Mouse (Mus musculus): Measurements from ENCODE around the gene Rbbp6.
A peak's percentile ranks its signal among the peaks of the same experiment; 100 is the strongest.

Gene Rbbp6

DNA sequence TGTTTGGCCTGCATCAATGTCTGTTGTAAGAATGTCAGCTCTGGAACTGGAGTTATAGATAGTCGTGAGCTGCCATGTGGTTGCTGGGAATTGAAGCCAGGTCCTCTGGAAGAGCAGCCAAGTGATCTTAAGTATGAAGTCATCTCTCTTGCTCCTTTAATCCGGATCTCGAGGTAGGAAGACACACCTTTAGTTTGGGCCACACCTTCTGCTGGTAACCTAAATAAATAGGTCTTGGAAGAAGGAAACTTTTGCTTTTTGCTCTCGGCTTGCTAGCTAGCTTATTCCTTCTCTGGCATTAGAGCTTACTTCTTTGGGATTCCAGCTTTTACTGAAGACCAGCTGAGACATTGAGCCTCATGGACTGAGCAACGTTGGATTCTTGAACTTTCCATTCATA lies at the start of gene Rbbp6:
TSS of gene Rbbp6 (plus strand) at position 301 of the 400 bp plus-strand sequence.
- DNase-seq (ENCODE audit: low read depth, low spot score), result no peak

DNA sequence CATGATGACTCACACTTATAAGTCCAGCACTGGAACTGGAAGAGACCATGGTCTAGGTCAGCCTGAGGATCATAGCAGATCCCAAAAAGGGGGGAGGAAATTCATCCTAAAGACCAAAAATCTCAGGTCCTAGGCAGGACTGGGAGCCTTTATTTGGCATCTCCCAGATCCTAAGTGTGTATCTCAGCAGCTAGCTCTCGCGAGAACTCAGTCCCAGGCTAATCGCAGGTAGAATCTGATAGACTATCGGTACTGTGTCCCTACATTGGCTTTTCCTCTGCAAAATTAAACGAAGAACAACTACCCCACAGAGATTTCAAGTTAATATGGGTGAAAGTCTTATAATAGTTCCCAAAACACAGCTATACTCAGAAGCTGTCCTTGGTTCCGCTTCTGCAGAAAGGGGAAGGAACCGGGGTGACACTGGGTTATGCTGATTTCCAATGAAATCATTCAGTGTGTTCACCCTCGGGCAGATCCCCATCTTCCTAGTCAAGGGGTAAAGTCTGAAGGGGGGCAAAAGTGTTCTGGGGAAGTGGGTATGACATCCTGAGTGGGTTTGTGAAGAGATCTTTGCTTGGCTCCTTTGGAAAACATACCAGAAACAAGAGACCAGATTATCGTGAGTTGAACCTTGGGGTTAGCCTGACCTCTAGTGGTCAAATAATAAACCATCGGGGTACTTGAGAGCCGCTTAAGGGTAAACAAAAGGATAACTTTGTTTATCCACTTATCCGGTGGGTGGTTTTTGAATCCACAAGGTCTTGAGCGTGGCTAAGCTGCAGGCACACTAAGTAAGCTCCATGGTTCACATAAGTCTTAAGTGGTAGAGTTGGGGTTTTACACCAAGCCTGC lies 45.5 kb upstream of the Rbbp6 start:
- DNase-seq (ENCODE audit: low read depth, low spot score), result peak; percentile 83

DNA sequence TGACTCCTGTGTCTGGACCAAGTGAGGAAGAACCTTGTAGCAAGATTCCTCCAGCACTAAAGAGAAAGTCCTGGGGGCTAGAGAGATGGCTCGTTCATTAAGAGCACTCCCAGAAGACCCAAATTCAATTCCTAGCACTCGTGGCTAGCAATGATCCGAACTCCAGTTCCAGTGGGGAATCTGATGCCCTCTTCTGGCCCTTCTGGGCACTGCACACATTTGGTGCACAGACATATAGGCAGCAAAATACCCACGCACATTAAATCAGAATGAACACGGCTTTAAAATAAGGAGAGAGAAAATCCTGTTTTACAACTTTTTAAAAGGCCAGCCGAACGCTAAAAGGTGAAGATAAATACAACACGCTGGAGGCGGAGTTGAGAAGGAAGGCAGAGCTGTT lies 43.9 kb upstream of the Rbbp6 start:
- DNase-seq (ENCODE audit: low read depth, low spot score), result no peak

DNA sequence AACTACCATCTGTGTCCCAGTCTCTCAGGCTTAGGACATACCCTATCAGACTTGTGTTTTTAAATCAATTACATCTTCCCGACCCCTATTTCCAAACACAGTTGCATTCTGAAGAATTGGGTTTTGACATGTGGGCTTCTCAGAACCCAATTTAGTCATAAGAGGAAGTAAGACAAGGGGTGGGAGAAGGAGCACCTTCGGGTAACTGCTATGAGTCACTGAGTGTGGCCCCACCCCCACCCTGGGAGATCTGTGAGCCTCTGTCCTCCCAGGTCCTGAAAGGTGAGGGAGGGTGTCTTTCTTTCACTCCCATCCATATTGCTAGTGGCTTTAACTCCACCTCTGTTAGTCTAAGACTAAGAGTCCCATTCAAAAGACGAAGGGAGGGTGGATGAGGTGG lies 41.2 kb upstream of the Rbbp6 start:
- DNase-seq (ENCODE audit: low read depth, low spot score), result no peak

DNA sequence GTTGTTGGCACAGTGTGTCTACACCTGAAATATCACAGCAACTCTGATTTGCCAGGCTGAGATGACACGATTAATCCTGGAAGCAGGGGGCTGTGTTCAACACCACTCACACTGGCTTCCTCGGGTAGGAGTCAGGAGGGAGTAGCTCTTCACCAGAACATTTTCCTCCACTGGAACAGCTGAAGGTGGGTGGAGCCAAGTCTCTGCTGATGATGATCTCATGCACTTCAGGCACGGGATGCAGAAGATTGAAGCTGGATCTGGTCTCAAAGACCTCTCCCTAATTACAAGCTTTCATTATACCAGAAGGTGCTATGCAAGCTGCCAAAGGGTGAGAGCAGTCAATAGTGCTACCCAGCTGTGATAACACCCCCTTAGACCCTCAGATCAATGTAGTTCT lies 35.0 kb upstream of the Rbbp6 start:
- no peak for DNase-seq (ENCODE audit: low read depth, low spot score)

DNA sequence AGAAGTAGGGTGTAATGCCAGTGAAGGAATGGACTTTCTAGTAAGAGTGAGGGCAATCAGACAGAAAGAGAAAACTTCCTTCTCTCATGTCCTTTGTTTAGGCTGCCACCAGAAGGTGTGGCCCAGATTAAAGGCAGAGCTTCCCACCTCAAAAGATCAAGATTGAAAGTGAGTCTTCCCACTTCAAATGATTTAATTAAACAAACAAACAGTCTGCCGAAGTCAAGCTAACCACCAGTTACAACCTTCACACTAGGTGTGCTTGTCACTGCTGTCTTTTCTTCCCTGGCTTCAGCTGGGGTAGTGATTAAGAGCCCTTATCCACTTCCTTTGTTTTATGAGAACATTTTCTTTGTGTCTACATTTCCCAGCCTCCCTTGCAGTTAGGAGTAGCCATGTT lies 33.3 kb upstream of the Rbbp6 start:
- DNase-seq (ENCODE audit: low read depth, low spot score), result no peak

DNA sequence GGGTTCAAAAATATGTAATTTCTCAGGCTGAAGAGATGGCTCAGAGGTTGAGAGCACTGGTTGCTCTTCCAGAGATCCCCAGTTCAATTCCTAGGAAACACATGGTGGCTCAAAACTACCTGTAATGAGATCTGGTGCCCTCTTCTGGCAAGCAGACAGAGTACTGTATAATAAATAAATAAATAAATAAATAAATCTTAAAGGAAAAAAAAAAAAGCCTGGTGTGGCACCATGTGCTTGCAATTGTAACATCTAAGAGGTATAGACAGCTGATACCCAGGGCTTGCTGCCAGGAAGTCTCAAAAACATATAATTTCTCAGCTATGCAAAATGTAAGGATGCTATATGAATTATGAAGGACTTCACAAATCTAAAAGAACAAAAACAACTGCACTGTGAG lies 28.9 kb upstream of the Rbbp6 start:
- DNase-seq (ENCODE audit: low read depth, low spot score), result no peak

DNA sequence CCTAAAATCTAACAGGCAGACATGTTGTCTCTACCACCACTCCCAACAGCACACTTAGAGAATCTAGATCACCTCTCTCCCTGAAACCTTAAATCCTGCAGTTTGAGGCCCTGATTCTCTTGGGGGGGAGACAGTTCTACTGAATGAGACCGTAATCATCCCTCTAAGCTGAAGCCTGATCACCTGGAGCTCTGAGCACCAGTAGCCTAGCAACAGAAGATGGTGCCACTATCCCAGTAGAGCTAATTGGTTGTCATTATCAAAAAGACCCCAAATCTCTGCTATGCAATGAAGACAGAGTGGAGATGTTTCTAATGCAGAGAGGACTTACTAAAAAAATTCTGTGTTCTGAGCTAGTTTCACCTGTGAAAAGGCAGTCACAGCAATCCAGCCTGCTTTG lies 27.3 kb upstream of the Rbbp6 start:
- DNase-seq (ENCODE audit: low read depth, low spot score), result no peak

DNA sequence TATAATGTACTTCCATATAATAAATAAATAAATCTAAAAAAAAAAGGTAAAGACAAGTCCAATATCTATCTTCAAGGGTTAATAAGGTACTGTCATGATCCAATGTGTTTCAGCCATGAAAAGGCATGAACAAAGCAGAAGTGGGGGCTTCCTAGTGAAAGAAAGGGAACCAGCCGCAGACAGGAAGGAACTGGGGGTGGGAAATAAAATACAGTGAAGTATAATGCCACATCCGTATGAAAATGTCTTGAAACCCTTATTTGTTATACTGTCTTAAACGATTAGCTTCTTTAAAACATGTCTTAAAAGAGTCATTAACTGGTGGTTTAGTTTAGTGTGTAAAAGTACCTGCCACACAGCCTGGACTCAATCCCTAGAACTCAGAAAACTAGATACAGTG lies 26.3 kb upstream of the Rbbp6 start:
- DNase-seq (ENCODE audit: low read depth, low spot score), result no peak

DNA sequence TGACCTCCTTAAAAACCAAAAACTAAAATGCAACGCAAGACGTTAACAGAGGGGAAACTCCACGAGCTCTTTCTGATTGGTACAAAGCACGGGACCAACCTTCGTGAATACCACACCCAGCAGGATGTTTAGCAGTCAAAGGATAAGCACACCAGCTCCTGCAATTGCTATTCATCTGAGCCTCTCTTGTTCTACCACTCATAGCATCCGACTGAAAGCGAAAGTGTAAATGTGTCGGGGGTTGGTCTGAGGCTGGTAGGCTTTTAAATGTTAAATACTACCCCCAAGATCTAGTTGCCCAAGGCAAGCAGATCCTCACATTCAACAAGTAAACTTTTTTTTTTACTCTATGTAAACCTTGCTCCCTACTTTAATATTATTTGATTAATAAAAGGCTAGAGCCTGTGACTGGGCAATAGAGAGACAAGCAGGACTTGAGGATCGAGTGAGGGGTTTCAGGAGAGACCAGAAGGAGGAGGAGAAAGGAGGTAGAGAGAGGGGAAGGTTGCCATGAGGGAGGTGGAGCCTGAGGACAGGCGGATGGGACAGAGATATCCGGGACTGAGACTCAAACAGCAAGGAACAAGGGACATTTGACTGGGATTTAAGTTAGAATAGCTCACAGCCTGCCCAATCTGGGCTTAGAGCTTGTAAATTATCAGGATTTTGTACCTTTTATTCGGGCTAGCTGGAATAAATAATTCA lies 25.0 kb upstream of the Rbbp6 start:
- DNase-seq (ENCODE audit: low read depth, low spot score), result no peak

DNA sequence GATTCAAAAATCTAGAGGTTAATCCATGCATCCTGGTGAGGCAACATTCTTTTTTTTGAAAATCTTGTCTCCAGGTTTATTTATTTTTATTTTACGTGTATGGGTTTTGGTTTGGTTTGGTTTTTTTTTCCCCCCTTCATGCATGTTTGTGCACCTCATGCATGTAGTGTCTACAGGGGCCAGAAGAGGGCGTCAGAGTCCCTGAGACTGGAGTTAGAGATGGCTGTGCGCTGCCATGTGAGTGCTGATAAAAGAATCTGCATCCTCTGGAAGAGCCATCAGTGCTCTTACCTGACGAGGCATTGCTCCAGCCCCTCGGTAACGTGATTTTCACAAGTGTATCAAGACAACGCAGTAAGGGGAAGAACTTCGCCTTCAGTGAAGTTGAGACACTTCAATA lies 23.4 kb upstream of the Rbbp6 start:
- no peak for DNase-seq (ENCODE audit: low read depth, low spot score)

DNA sequence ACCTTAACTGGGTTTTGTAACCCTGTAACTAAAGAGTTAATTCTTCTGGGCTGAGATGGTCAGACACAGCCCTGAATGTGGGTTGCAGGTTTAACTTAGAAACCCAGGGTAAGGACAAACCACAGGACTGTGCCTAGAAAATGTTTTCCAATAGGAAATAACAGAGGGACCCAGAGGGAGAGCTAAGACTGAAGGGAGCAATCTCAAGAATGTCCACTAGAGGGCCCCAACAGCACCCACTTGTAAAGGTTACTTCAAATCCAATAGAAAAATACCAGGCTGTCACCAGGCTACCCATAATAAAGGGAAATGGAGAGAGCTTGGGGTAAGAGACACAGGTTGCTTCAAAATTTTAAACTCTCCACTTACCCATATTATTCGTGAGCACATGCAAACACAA lies 20.3 kb upstream of the Rbbp6 start:
- peak; percentile 79 for DNase-seq (ENCODE audit: low read depth, low spot score)

DNA sequence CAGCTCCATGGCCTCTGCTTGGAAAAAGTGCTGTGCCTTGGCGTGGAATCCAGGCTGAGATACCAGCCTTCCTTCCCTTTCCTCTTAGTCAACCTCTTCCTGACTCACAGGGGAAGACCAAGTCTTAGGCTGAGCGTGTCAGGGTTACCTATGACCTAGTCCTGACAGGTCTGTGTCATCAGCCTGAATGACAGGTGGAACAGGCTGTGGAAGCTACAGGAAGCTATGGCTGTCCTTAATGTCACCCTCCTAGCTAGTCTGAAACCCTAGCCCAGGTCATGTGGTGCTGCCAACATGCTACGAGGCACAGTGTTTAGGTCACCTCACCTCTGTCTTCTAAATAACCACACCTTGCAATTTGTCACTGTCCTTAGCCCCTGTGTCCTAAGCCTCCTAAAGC lies 16.2 kb upstream of the Rbbp6 start:
- no peak for DNase-seq (ENCODE audit: low read depth, low spot score)

DNA sequence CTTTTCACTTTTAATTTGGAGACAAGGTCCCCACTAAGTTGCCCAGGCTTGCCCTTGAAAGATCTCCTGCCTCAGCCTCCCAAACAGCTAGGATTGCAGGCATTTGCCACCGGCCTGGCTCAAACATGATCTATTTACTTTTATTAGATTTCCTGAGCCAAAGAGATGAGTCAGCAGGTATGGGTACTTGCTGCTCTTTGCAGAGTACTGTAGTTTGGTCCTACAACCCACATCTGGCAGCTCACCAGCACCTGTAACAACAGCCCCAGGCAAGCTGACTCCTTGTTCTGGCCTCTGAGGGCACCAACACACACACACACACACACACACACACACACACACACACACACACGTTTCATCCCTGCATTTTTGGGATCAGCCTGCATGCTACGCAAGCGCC lies 14.0 kb upstream of the Rbbp6 start:
- no peak for DNase-seq (ENCODE audit: low read depth, low spot score)

DNA sequence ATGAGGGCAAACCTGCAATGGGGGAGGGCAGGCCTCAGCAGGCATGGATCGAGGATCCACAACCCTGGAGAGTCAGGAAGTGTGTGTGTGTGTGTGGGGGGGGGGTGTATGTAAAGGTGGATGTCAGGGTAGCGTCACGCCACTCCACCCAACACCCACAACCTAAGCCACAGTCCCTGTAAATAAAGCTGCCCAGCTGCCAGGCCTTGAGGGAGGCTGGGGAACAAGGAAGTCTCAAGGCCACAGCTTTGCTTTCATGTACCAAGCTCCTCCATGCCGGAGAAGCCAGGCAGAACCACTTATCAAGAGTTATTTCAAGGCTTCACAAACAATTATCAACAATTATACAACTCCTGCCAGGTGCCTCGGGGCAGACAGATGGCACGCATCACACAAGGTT lies 13.4 kb upstream of the Rbbp6 start:
- DNase-seq (ENCODE audit: low read depth, low spot score), result no peak

DNA sequence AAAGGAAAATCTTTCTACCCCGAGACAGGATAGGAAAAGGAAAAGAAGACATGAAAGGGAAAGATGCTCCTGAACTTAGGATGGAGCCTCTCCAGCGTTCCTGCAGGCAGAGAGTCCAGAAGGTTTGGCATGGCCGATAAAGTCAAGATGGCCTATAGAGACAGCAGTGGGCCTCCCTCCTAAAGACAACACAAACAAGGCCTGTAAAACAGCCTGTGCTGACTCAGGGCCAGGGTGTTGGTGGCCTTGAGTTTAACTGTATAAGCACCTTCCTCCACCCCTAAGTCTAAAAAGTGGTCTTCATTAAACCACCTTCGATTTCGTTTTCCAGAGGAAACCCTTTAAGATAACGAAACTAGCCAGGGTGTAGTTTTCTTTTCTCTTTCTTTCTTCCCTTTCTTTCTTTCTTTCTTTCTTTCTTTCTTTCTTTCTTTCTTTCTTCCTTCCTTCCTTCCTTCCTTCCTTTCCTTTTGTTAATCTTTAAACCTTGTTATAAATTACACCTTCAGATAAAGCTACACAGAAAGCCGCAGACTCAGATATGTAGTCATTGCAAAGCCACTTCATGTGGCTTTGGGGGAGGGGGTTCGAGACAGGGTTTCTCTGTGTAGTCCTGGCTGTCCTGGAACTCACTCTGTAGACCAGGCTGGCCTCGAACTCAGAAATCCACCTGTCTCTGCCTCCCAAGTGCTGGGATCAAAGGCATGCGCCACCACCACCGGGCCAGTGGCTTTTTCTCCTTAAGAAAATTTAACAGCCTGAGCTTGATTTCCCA lies 10.8 kb upstream of the Rbbp6 start:
- no peak for DNase-seq (ENCODE audit: low read depth, low spot score)

DNA sequence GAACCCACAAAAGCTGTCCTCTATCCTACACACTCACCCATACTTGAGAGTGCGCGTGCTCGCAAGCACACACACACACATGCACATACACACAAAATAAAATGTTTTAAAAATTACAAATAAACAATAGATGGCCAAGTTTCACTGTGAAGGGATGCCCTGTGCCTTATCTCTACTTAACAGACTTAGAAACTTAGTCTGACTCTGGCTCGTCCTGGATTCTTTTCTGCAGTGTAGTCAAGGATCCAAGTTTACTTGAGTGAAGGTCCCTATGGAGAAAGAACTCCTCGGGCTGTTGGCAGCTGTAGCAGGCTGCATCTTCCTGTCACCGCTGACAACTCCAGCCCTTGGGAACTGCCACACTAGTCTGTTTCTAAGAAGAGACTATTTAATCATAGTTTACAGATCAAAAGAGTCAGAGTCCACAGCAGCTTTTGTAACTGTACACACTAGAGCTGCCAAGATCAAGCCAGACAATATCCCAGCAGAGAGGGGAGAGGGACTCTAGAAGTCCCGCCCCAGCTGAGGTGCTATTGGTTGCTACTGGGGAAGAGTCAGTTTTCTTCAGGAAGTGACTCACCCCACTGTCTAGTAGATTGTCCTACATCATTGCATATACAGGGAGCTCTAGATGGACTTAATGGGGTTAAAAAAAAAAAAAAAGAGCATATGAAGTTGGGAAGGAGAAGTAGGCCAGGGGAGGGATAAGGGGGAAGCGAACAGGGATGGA lies 10.1 kb upstream of the Rbbp6 start:
- no peak for DNase-seq (ENCODE audit: low read depth, low spot score)

DNA sequence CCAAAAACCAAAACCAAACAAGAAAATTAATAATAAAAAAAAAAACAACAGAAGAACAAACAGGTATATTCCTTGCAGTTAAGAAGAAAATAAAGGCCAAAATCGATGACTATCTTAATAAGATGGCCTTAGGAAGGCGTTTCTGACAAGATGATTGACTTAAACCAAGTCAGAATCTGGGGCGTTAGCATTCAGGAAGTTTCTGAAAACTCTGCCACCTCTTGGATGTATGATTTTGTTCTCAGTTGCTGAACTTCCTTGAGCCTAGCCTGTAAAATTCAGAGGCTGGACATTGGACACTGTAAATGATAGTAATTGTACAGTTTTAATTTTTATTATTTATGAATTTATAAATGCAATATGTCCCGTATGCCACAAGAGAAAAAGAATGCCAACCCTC lies 3.3 kb downstream of the Rbbp6 start:
- no peak for DNase-seq (ENCODE audit: low read depth, low spot score)

DNA sequence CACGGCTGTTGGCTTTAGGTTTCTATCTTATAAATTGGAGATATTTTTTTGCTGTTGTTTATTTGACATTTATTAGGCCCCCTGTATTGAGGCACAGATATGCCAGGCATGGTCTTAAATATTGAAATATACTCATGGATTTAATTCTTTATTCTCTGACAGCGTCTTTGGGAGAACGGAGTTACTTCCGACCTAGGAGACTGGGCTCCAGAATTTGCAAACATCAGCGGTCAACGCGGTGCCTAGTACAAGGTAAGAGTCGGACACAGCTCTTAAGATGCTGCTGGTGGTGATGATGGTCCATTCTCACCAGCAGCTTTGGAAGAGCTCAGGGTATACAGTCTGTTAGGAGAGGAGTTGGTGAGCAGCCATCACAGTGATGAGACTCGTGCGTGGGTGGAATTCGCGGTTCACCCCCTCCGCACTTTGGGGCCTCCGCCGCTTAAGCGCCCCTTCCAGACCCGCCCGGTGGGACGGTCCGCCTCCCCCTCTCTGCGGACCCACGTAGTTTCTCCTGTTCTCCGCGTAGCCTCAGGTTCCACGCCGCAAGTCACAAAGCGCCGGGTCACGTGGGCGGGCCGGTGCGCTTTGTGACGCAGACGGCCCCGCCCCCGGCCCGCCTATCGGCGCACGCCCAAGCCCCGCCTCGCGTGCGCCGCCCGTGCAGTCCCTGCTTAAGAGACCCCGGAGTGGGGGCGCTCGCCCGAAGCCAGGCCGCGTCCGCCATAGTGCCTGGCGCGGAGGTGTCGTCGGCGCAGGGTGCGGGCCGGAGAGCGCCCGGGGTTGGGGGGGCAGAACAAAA lies 3.9 kb downstream of the Rbbp6 start:
- peak; percentile 94 for DNase-seq (ENCODE audit: low read depth, low spot score)

DNA sequence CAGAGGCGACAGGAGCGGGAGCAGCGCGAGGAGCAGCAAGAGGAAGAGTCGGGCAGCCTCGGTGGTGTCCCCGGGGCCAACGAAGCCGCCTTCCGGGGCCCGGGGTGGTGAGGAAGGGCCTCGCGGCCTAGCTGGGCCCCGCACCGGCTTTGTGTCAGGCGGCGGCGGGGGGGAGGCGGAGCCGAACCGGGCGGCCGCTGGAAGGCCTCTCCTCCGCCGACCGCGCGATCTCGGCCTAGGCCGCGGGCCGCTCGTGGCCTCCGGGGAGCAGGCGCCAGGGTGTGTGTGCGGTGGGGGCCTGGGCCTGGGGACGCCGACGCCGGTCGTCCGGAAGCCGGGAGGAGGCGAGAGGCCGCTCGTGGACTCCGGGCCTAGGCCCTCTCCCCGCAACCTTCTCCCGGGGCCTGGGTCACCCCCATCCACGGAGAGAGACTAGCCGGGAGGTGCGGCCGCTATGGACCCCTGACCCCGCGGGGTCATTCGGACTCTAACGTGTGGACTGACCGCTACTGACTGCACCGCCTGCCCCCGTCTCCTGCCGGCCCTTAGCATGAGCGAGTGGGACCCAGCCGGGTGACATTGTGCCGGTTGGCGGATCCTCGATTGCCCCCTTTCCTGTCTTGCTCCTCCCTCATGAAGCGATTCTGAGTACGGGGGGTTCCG lies 4.8 kb downstream of the Rbbp6 start:
- DNase-seq (ENCODE audit: low read depth, low spot score), result no peak

Data from telencephalon, adult 2 months (tissue).